Mouse (Mus musculus) ES-E14 (cell line): ENCODE measurements around the gene Prr15l. TPM values are rescaled to one million over a fixed set of nuclear protein-coding genes. Genes with fewer than 3 reads are reported as not detected.
A peak's percentile ranks its signal among the peaks of the same experiment; 100 is the strongest.

Experiments used
- DNase-seq: peaks from one replicate; pipeline ENCODE4 v3.0.0-alpha.2; 2013; ENCODE audit warnings: low read depth, low spot score
- H3K27ac ChIP-seq: 2 replicates; pipeline ENCODE4 v1.5.1; 2012; ENCODE audit warnings: low read depth, mild to moderate bottlenecking, low read length, moderate library complexity, mixed read lengths; ENCODE audit not compliant: poor library complexity, insufficient read depth, severe bottlenecking
- H3K36me3 ChIP-seq: 2 replicates; pipeline ENCODE4 v1.6.1; 2012; ENCODE audit warnings: mild to moderate bottlenecking, low read length, moderate library complexity, mixed read lengths; ENCODE audit not compliant: control insufficient read depth, poor library complexity, insufficient read depth, severe bottlenecking
- H3K4me1 ChIP-seq, 2 experiments: fragments of 150-350 bp in 1 of 2; sonication (generic) in 1 of 2; 2 replicates each; pipeline ENCODE4 v1.6.1; 2012; ENCODE audit warnings: low read length in 2 of 2, mild to moderate bottlenecking in 1 of 2, mixed read lengths in 1 of 2; ENCODE audit not compliant: control insufficient read depth in 2 of 2, insufficient read depth in 2 of 2, poor library complexity in 1 of 2
- H3K4me3 ChIP-seq, 2 experiments: fragments of 150-350 bp in 1 of 2; sonication (generic) in 1 of 2; 2 replicates each; pipeline ENCODE4 v1.5.1; 2012; ENCODE audit warnings: low read length in 2 of 2, low read depth in 1 of 2, mild to moderate bottlenecking in 1 of 2, mixed read lengths in 1 of 2; ENCODE audit not compliant: insufficient read depth in 1 of 2, poor library complexity in 1 of 2, severe bottlenecking in 1 of 2
- H3K9ac ChIP-seq: 2 replicates; pipeline ENCODE4 v1.6.1; 2012; ENCODE audit warnings: low read depth, mild to moderate bottlenecking, low read length, mixed read lengths; ENCODE audit not compliant: poor library complexity, insufficient read depth, severe bottlenecking
- H3K9me3 ChIP-seq: fragments of 150-350 bp; sonication (generic); 2 replicates; pipeline ENCODE4 v1.6.1; 2012; ENCODE audit warnings: low read depth, mild to moderate bottlenecking, low read length; ENCODE audit not compliant: control insufficient read depth, insufficient read depth
- CHD2 ChIP-seq: IDR thresholded peaks from 2 replicates; pipeline ENCODE4 v1.6.1; 2014; ENCODE audit warnings: mild to moderate bottlenecking, low read depth, low read length, inconsistent platforms
- HCFC1 ChIP-seq: IDR thresholded peaks from 2 replicates; pipeline ENCODE4 v1.6.1; 2012; ENCODE audit warnings: low read length, inconsistent platforms, borderline replicate concordance; ENCODE audit not compliant: insufficient read depth
- MAFK ChIP-seq: IDR thresholded peaks from 2 replicates; pipeline ENCODE4 v1.6.1; 2014; ENCODE audit warnings: mild to moderate bottlenecking, low read depth, low read length, inconsistent platforms; ENCODE audit not compliant: insufficient read depth
- ZC3H11A ChIP-seq: IDR thresholded peaks from 2 replicates; pipeline ENCODE4 v1.6.1; 2012; ENCODE audit warnings: low read depth, mild to moderate bottlenecking, inconsistent platforms, low read length, borderline replicate concordance
- ZNF384 ChIP-seq: IDR thresholded peaks from 2 replicates; pipeline ENCODE4 v1.6.1; 2012; ENCODE audit warnings: low read depth, low read length, inconsistent platforms
- in situ Hi-C, 2 experiments: fragments of 600-800 bp; cut with MboI; formaldehyde crosslinking; loops; one replicate each; pipeline ENCODE4 v1.15.1; 2025; ENCODE audit warnings: low sequenced_read_pairs in 2 of 2, inconsistent platforms in 1 of 2; ENCODE audit not compliant: unreplicated experiment in 2 of 2
- total RNA-seq: library from RNA; depleted of rRNA; stranded (reverse); fragments of 300-350 nt; gene quantifications from 2 replicates; pipeline ENCODE4 v1.2.3, GENCODE M21; 2012

Gene Prr15l
- total RNA-seq, 1 experiment, result 0.67 TPM

GRCm38 (mm10) chr11:96929766-96930331 is 1.9 kb downstream of the Prr15l start:
- Histone ChIP-seq H3K9me3 (no peaks in the 10 kb centered on the region), H3K4me1 (peaks cover 7 to 23% of the 10 kb centered on the region in 2 experiments), H3K36me3 (no peaks in the 10 kb centered on the region), H3K4me3 (peak overlapping the region in 1 of 2 experiments; percentile 35; a peak in 1 of 4 replicates), H3K9ac (no peak overlapping the region), H3K27ac (no peak overlapping the region)
- no peak for DNase-seq
- in situ Hi-C loops, result no loop called here
- no peak for TF ChIP-seq ZNF384
- TF ChIP-seq HCFC1, result no peak
- TF ChIP-seq CHD2, result no peak
- no peak for TF ChIP-seq ZC3H11A
- no peak for TF ChIP-seq MAFK

GRCm38 (mm10) chr11:96931327-96932062 is 3.6 kb downstream of the Prr15l start:
- H3K36me3 ChIP-seq, result no peaks in the 10 kb centered on the region
- no peak overlapping the region; the same call in 1 of the 2 replicates for H3K27ac ChIP-seq

GRCm38 (mm10) chr11:96933562-96934276 is 5.8 kb downstream of the Prr15l start:
- TF ChIP-seq MAFK (no peak), CHD2 (no peak), ZNF384 (no peak), HCFC1 (no peak), ZC3H11A (no peak)
- H3K27ac ChIP-seq, result no peak overlapping the region
- H3K4me3 ChIP-seq, result 0 out of 4 replicates have a peak overlapping the region, but pooled peaks of 1 of the 2 experiments have one; percentile 64
- in situ Hi-C loops, result no loop called here
- DNase-seq, result no peak
- H3K4me1 ChIP-seq, result peaks cover 4 to 20% of the 10 kb centered on the region in 2 experiments; a peak in 3 of 4 replicates
- no peaks in the 10 kb centered on the region for H3K36me3 ChIP-seq
- H3K9ac ChIP-seq, result no peak overlapping the region
- no peaks in the 10 kb centered on the region for H3K9me3 ChIP-seq

More at GRCm38 (mm10) chr11:96931327-96932062, 3.6 kb downstream of the Prr15l start:
- in situ Hi-C loops, result no loop called here
- peaks cover 7 to 23% of the 10 kb centered on the region in 2 experiments for H3K4me1 ChIP-seq
- no peak for TF ChIP-seq ZNF384
- TF ChIP-seq ZC3H11A, result no peak
- no peak for TF ChIP-seq HCFC1
- no peak for TF ChIP-seq CHD2
- no peak for TF ChIP-seq MAFK
- H3K4me3 ChIP-seq, result no peak overlapping the region
- H3K9me3 ChIP-seq, result no peaks in the 10 kb centered on the region
- no peak for DNase-seq
- 0 out of 2 replicates have a peak overlapping the region, but pooled peaks have one; percentile 1 for H3K9ac ChIP-seq

- Histone ChIP-seq H3K36me3 (no peaks in the 10 kb centered on the region), H3K9me3 (no peaks in the 10 kb centered on the region), H3K9ac (peak overlapping the region; percentile 55), H3K27ac (peak overlapping the region; percentile 11; the same call in 1 of the 2 replicates), H3K4me1 (peaks cover 0 to 13% of the 10 kb centered on the region in 2 experiments; a peak in 2 of 4 replicates), H3K4me3 (peak overlapping the region; percentile 46 to 64)
- in situ Hi-C loops, result no loop called here
- DNase-seq, result peak; percentile 99
- TF ChIP-seq HCFC1, result no peak
- no peak for TF ChIP-seq CHD2
- no peak for TF ChIP-seq ZNF384
- TF ChIP-seq ZC3H11A, result no peak
- TF ChIP-seq MAFK, result no peak
These were observed 7.0 kb downstream of the Prr15l start for GRCm38 (mm10) chr11:96934921-96935356.
